Mouse (Mus musculus) limb, embryonic 10.5 days (tissue): ENCODE measurements around the gene Tns1. TPM values are rescaled to one million over a fixed set of nuclear protein-coding genes. Genes with fewer than 3 reads are reported as not detected.

Experiments used
- DNase-seq: peaks from one replicate; pipeline ENCODE4 v3.0.0-alpha.2; 2017; ENCODE audit warnings: low spot score
- H3K27ac ChIP-seq: fragments of 300-500 bp; sonication (generic); 2 replicates; pipeline ENCODE4 v1.5.1; 2016; ENCODE audit warnings: mild to moderate bottlenecking
- H3K27me3 ChIP-seq: fragments of 300-500 bp; sonication (generic); 2 replicates; pipeline ENCODE4 v1.6.1; 2016; ENCODE audit warnings: low read depth, mild to moderate bottlenecking; ENCODE audit not compliant: poor library complexity, severe bottlenecking
- H3K36me3 ChIP-seq: fragments of 300-500 bp; sonication (generic); 2 replicates; pipeline ENCODE4 v1.6.1; 2016; ENCODE audit warnings: mild to moderate bottlenecking, moderate library complexity
- H3K4me1 ChIP-seq: fragments of 300-500 bp; sonication (generic); 2 replicates; pipeline ENCODE4 v1.6.1; 2016
- H3K4me3 ChIP-seq: fragments of 300-500 bp; sonication (generic); 2 replicates; pipeline ENCODE4 v1.5.1; 2016; ENCODE audit warnings: mild to moderate bottlenecking, moderate library complexity
- H3K9me3 ChIP-seq: fragments of 300-500 bp; sonication (generic); replicated peaks from 2 replicates; pipeline ENCODE4 v1.6.1; 2016; ENCODE audit warnings: mild to moderate bottlenecking
- WGBS: fragments of 180-500 bp; shearing (Covaris S2); methylation state at CpG from one replicate; pipeline ENCODE4 v1.1.7; 2016; 5-methylcytosine and 5-hydroxymethylcytosine counted together
- polyA plus RNA-seq: library from polyadenylated mRNA; unstranded; fragments of >200 nt; fragmentation: Nextera tagmentation; extraction: Ambion mirVana; gene quantifications from 2 replicates; pipeline ENCODE4 v1.2.1, GENCODE M21; 2016

The Tns1 gene
- polyA plus RNA-seq, 1 experiment from 2014 or later: 46.7 TPM

DNA sequence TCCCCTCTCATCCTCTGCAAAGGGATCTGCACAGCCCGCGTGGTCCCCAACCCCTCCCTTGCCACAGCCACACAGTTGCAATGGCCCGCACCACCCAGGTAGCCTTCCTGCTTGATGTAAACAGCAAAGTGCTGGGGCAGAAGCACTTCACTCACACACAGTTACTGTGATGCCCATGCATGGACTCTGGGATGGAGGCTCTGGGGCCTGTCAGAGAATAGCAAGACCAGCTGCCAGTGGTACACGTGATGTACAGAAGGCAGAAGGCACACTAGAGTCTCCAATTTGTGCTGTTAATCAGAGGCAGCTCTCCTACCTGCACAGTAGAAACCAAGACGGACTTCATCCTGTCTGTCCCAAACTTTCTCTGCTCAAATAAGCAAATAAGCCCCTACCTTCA lies 181.0 kb downstream of the Tns1 start:
- peaks cover 30% of the 10 kb centered on the region for H3K4me1 ChIP-seq

DNA sequence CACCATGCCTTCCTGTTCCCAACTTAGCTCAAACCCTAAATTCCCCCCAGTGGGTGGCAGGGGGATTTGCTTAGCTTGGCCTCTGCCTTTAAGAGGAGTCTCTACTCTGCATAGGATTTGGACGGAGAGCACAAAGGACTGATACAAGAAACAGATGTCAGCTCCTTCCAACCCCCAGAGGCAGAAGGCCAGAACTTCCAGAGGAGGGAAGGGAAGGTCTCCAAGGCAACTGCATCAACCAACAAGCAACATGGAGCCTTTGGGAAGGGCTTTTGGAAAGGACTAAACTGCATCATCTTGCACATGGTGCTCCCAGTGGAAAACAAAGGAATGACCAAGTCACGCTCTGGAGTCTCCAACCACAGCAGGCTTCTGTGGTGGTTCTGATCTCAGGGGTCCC lies 182.0 kb downstream of the Tns1 start:
- peaks cover 28% of the 10 kb centered on the region for H3K4me1 ChIP-seq
- DNase-seq: no peak
- peaks cover 42% of the 10 kb centered on the region for H3K36me3 ChIP-seq

More for the DNA sequence above, 181.0 kb downstream of the Tns1 start:
- no peak for DNase-seq
- H3K36me3 ChIP-seq: peaks cover 32% of the 10 kb centered on the region
- H3K27me3 ChIP-seq: no peaks in the 10 kb centered on the region
- peak overlapping the region; percentile 50; the same call in 1 of the 2 replicates for H3K27ac ChIP-seq
- 88% methylated on average over 5 of the region's 5 CpGs for WGBS
- H3K9me3 ChIP-seq: no peaks in the 10 kb centered on the region
- H3K4me3 ChIP-seq: no peak overlapping the region

GRCm38 (mm10) chr1:73941697-73942096 lies 182.6 kb downstream of the Tns1 start:
- Histone ChIP-seq H3K27ac (peak overlapping the region; percentile 72), H3K27me3 (no peaks in the 10 kb centered on the region), H3K4me1 (peaks cover 34% of the 10 kb centered on the region), H3K9me3 (no peaks in the 10 kb centered on the region), H3K4me3 (no peak overlapping the region), H3K36me3 (peaks cover 47% of the 10 kb centered on the region)
- DNase-seq: no peak
- WGBS: 82% methylated on average over 9 of the region's 9 CpGs

More for the DNA sequence above, 182.0 kb downstream of the Tns1 start:
- Histone ChIP-seq H3K27ac (peak overlapping the region; percentile 72), H3K9me3 (no peaks in the 10 kb centered on the region), H3K4me3 (no peak overlapping the region), H3K27me3 (no peaks in the 10 kb centered on the region)
- 50% methylated on average over 2 of the region's 2 CpGs for WGBS

- peaks cover 37% of the 10 kb centered on the region for H3K4me1 ChIP-seq
- H3K9me3 ChIP-seq: no peaks in the 10 kb centered on the region
- H3K36me3 ChIP-seq: peaks cover 53% of the 10 kb centered on the region
- no peak overlapping the region for H3K4me3 ChIP-seq
- no peak for DNase-seq
- WGBS: 81% methylated on average over 9 of the region's 9 CpGs
- H3K27me3 ChIP-seq: no peaks in the 10 kb centered on the region
- H3K27ac ChIP-seq: no peak overlapping the region
Measured at GRCm38 (mm10) chr1:73940491-73941204, 183.6 kb downstream of the Tns1 start.

- DNase-seq: no peak
- Histone ChIP-seq H3K9me3 (no peaks in the 10 kb centered on the region), H3K4me1 (peaks cover 27% of the 10 kb centered on the region), H3K4me3 (no peak overlapping the region), H3K36me3 (peaks cover 69% of the 10 kb centered on the region), H3K27ac (no peak overlapping the region), H3K27me3 (no peaks in the 10 kb centered on the region)
- WGBS: 76% methylated on average over 10 of the region's 10 CpGs
Measured at GRCm38 (mm10) chr1:73938597-73938996, 185.7 kb downstream of the Tns1 start.

DNA sequence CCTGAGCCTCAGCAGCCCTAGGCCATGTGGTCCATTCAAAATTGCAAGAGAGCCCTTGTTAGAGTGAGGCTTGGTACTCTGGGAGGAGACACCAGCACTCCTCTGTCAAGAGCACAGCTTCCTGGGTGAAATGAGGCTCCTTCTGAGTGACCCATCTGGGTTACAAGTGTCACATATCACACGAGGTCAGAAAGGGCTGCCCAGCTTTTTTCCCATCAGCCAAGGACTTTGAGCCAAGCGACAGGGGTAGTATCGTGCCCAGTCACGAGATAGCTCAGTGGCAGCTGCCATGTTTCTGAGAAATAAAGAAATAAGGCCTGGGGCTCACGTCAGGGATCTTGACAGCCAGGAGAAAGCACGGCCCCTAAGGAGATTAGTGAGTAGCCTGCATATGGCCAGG lies 186.4 kb downstream of the Tns1 start:
- H3K9me3 ChIP-seq: no peaks in the 10 kb centered on the region
- peaks cover 26% of the 10 kb centered on the region for H3K4me1 ChIP-seq
- no peak for DNase-seq
- no peak overlapping the region for H3K4me3 ChIP-seq
- peaks cover 73% of the 10 kb centered on the region for H3K36me3 ChIP-seq
- 70% methylated on average over 6 of the region's 6 CpGs for WGBS
- H3K27me3 ChIP-seq: no peaks in the 10 kb centered on the region
- no peak overlapping the region for H3K27ac ChIP-seq

DNA sequence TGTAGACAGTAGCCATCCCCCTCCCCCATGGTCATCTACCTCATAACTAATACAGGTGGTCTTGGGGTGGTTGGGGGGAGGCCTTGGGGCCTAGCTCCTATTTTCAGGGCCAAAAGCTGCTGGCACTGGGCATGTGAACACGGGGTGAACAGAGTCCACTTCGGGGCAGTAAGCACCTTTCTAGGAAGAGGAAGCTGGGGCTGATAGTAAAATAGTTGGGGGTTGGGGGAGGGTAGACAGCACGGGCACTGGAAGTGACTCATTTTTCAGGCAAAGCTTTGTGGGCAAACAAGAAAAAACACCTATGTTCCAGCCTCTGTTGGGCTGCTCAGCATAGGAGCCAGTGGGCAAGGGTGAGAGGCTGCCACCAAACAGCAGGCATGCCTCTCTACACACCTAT lies 187.7 kb downstream of the Tns1 start:
- H3K36me3 ChIP-seq: peaks cover 69% of the 10 kb centered on the region
- no peak overlapping the region for H3K4me3 ChIP-seq
- no peak overlapping the region for H3K27ac ChIP-seq
- DNase-seq: no peak
- peaks cover 18% of the 10 kb centered on the region for H3K4me1 ChIP-seq
- no peaks in the 10 kb centered on the region for H3K9me3 ChIP-seq
- no peaks in the 10 kb centered on the region for H3K27me3 ChIP-seq
- WGBS: 79% methylated on average over 3 of the region's 3 CpGs

DNA sequence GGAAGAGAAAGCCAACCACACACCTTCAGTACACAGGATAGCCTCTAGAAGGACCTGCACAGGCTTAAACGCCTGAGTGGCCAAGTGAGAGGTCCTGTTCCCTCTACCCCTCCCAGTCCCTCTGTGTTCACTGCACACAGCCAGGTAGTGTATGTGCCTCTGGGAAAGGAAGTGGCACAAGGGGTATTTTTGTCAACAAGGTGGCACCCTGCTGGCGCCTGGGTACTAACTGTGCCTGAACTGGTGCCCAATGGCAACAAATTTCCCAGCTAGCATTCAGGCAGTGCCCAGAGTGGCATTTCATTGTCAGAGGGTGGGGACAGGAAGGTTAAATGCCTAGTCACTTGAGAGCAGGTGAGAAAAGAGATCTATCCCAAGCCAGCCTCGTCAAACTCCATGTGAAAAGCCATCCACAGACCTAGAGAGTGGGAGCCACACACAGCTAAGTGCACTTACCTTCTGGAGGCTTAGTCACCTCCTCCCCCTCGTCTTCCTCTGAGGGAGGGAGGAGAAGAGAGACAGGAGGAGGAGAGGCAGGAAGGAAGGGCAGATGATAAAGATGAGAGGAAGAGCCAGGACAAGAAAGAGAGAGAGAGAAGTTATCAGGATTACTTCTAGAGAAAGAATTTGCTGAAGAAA lies 188.7 kb downstream of the Tns1 start:
- peaks cover 22% of the 10 kb centered on the region for H3K4me1 ChIP-seq
- no peaks in the 10 kb centered on the region for H3K9me3 ChIP-seq
- WGBS: 65% methylated on average over 4 of the region's 4 CpGs
- no peaks in the 10 kb centered on the region for H3K27me3 ChIP-seq
- DNase-seq: no peak
- H3K27ac ChIP-seq: no peak overlapping the region
- peaks cover 65% of the 10 kb centered on the region for H3K36me3 ChIP-seq
- no peak overlapping the region for H3K4me3 ChIP-seq

- H3K4me3 ChIP-seq: no peak overlapping the region
- peaks cover 75% of the 10 kb centered on the region for H3K36me3 ChIP-seq
- no peak for DNase-seq
- H3K9me3 ChIP-seq: no peaks in the 10 kb centered on the region
- peaks cover 43% of the 10 kb centered on the region for H3K4me1 ChIP-seq
- H3K27me3 ChIP-seq: no peaks in the 10 kb centered on the region
- no peak overlapping the region for H3K27ac ChIP-seq
- WGBS: 87% methylated on average over 5 of the region's 5 CpGs
Measured at GRCm38 (mm10) chr1:73933146-73933490, 191.1 kb downstream of the Tns1 start.

DNA sequence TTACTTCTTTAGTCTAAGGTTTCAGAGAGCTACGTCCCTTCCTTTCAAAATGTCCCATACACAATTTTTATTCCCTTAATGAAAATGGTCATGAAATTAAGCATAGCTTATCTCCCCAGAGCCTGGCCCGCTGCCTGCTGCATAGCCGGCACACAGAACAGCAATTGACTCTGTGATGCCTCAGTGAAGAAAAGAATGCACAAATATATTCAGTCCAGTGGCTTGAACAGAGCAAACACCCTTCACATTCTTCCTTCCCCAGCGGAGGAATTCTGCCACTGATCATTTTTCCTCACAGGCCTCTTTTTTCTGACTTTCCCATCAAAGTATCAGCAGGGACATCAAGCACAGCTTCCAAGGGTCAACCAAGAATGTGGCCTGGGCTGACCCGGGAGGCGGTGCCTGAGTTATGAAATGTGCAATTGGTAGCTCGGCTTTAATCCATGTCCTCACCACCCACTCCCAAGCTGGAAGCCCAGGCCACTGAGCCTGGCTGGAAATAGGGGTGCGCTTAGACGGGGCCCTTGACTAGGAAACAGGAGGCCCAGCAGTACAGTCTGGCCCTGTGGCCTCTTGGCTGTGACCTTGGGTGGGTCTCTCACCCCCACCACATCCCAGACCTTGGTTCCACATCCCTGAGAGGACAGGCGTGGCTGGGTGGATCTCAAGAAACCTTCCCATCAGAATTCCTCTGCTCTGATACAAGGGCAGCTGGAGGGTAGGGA lies 191.7 kb downstream of the Tns1 start:
- peaks cover 75% of the 10 kb centered on the region for H3K36me3 ChIP-seq
- no peak overlapping the region for H3K27ac ChIP-seq
- H3K9me3 ChIP-seq: no peaks in the 10 kb centered on the region
- H3K4me3 ChIP-seq: no peak overlapping the region
- WGBS: 81% methylated on average over 10 of the region's 10 CpGs
- no peak for DNase-seq
- peaks cover 43% of the 10 kb centered on the region for H3K4me1 ChIP-seq
- H3K27me3 ChIP-seq: no peaks in the 10 kb centered on the region

DNA sequence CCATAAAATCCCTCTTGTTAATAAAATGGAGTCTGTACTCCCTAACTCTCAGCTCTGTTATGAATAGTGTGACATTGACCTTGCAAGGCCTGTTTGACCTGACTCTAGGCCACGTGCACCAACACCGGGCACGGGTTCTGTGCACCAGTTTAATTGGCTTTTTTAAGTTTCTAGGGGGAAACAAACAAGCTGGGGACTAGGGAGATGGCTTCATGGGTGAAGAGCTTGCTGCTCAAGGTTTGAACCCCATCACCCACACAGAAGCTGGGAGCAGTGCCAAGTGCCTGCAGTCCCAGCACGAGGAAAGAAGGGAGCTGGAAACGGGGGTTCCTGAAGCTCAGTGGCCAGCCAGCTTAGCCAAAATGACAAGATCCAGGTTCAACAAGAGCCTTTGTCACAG lies 192.4 kb downstream of the Tns1 start:
- H3K36me3 ChIP-seq: peaks cover 75% of the 10 kb centered on the region
- no peak overlapping the region for H3K27ac ChIP-seq
- no peaks in the 10 kb centered on the region for H3K9me3 ChIP-seq
- H3K4me3 ChIP-seq: no peak overlapping the region
- no peak for DNase-seq
- no peaks in the 10 kb centered on the region for H3K27me3 ChIP-seq
- WGBS: 90% methylated on average over 5 of the region's 5 CpGs
- peaks cover 39% of the 10 kb centered on the region for H3K4me1 ChIP-seq

- Histone ChIP-seq H3K27ac (no peak overlapping the region), H3K9me3 (no peaks in the 10 kb centered on the region), H3K27me3 (no peaks in the 10 kb centered on the region), H3K4me3 (no peak overlapping the region), H3K4me1 (peaks cover 34% of the 10 kb centered on the region), H3K36me3 (peaks cover 75% of the 10 kb centered on the region)
- no peak for DNase-seq
- 84% methylated on average over 8 of the region's 8 CpGs for WGBS
Measured at GRCm38 (mm10) chr1:73930411-73931134, 193.7 kb downstream of the Tns1 start.

DNA sequence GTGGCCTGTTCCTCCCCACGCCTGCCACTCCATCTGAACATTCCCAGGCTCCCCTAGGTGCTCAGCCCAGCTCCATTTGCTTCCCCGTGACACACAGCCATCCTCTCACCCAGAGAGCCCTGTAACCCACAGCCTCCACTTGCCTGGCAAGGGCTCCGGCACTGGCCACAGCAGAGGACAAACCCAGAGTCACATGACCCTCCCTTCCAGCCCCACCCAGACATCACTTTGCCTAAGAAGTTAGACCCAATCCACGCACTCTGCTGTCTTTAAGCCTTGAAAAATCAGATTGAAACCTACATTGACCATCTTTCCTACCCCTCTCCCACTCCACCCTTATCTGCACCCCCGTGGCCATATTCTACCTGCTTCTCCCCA lies 194.3 kb downstream of the Tns1 start:
- no peak for DNase-seq
- Histone ChIP-seq H3K4me1 (peaks cover 34% of the 10 kb centered on the region), H3K4me3 (no peak overlapping the region), H3K9me3 (no peaks in the 10 kb centered on the region), H3K27me3 (no peaks in the 10 kb centered on the region), H3K36me3 (peaks cover 75% of the 10 kb centered on the region), H3K27ac (no peak overlapping the region)
- 88% methylated on average over 5 of the region's 5 CpGs for WGBS
